Mouse (Mus musculus): ENCODE results near the gene Tmem121. TPM values are rescaled to one million over a fixed set of nuclear protein-coding genes. Genes with fewer than 3 reads are reported as not detected.

Gene Tmem121
- 21.2 and 23.4 TPM in 2 replicates for polyA plus RNA-seq (2015; fragmentation: Nextera tagmentation; extraction: Ambion mirVana)

DNA sequence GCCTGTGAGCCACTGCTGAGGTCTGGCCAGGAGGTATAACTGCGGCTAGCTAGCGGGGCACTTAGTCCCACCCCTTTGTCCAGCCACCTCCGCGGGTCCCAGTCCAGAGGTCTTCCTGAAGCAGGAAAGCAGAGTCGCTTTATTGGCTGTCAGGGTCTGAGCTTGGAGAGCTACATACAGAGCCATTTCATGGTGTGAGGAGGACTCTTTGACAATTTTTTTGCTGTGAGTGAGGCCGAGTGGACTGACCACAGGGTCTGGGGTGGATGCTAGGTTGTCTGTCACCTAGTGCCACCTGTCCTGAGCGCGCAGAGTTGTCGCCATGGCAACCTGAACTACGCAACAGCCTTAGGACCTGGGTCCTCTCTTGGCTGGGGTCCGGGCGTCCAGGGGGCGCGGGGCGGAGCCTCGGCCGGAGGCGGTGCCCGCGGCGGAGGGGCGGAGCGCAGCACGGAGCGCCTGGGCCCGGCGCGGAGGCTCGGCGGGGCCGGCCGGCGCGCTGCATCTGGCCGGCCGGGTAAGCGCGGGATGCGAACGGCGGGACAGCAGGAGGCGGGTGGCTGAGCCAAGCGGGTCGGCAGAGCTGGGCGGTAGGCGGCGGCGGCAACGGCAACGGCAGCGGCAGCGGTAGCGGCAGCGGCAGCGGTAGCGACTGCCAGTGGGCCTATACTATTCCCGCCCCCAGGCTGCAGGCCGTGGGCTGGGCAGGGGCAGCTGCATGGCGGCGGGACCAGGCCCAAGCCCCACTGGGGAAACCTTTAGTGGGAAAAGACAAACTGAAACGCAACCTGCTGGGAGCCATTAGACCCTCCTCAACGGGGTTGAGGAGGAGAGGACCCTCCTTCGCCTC lies at the start of gene Tmem121:
TSS of gene Tmem121 (plus strand) at position 489 of the 850 bp plus-strand sequence.
- Histone ChIP-seq H3K4me1 (peaks cover 28% of the 10 kb centered on the region), H3K4me3 (peak within 1 kb of the TSS; percentile 60), H3K36me3 (peaks cover 27% of the 10 kb centered on the region), H3K9ac (peak within 1 kb of the TSS; percentile 78), H3K27me3 (peaks cover 32% of the 10 kb centered on the region), H3K27ac (no peak within 1 kb of the TSS), H3K4me2 (replicated peaks) (peak within 1 kb of the TSS; percentile 92), H3K9me3 (0 out of 2 replicates have a peak, but pooled peaks cover 4% of the 10 kb centered on the region)
- WGBS, result 3% methylated on average over 50 of the region's 63 CpGs
- ATAC-seq (ENCODE audit: low FRiP score, low read depth), result peak; percentile 74

DNA sequence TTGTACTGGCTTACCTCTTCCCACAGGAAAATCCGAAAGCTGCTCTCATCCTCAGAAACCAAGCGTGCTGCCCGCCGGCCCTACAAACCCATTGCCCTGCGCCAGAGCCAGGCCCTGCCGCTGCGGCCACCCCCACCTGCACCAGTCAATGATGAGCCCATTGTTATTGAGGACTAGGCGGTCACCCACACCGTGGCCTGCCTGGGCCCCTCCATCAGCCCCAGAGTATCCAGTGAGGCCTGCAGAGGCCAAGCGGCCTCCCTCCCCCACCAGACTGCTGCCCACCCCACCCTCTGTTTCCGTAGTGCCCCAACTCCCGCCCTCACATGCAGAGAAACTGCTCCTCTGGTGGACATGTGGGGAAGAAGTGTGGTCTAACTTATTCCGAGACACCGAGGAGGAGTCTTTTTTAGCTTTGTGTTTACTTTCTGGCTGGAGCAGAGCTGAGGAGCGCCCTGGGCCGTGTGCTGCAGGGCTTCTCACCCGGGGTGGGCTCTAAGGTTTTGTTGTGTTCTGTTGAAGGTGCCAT lies 49.2 kb upstream of the Tmem121 start:
- no peak overlapping the region for H3K4me3 ChIP-seq
- H3K4me2 ChIP-seq (replicated peaks), result no peak overlapping the region
- WGBS, result 83% methylated on average over 17 of the region's 17 CpGs
- peaks cover 21% of the 10 kb centered on the region for H3K4me1 ChIP-seq
- H3K27ac ChIP-seq, result no peak overlapping the region
- no peak overlapping the region for H3K9ac ChIP-seq
- peaks cover 16% of the 10 kb centered on the region for H3K27me3 ChIP-seq
- peaks cover 73% of the 10 kb centered on the region for H3K36me3 ChIP-seq
- ATAC-seq (ENCODE audit: low FRiP score, low read depth), result no peak
- no peaks in the 10 kb centered on the region for H3K9me3 ChIP-seq

DNA sequence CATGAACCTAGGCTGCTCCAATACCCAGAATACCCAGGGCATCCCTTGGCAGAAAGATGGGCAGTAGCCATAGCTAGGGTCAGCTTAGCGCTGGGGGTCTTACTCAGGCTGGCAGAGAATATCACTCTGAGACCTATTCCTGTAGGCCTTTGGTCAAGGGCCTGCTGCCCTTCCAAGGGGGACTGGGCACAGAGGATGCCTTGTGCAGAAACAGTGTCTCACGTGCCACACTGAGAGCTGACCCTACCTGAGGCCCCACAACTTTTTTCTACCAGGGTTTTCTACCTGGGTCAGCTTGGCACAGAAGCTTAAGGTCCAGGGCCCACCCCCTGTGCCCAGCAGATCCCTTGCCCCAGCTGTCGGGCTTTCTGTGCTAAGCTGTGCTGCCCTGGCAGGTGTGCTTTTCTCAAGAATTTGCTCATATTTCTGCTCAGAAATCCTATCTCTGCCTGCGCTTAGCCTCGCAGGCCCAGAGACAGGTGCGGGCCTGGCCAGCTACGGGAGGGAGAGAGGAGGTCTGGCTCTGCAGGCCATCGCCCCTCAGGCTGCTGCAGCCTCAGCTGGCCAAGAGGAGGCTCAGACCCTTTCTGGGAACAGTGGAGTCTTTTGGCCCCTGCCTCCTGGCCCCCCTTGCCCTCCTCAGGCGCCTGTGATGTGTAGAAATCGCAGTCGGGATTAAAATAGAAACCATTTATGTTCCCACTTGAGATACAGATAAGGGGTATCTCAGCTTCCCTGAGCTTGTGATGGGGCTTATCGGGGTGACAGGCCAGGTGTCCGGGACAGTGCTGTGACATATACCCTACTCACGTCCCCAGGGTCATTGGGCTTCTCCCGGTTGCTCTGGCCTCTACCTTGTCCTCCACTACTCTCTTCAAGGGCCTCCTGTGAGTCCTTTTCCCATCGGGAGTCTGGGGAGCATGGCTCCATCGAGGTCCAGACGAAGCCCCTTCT lies 48.2 kb upstream of the Tmem121 start:
- WGBS, result 82% methylated on average over 18 of the region's 18 CpGs
- H3K4me3 ChIP-seq, result no peak overlapping the region
- peaks cover 26% of the 10 kb centered on the region for H3K4me1 ChIP-seq
- no peak overlapping the region for H3K4me2 ChIP-seq (replicated peaks)
- H3K9ac ChIP-seq, result no peak overlapping the region
- peaks cover 63% of the 10 kb centered on the region for H3K36me3 ChIP-seq
- H3K27ac ChIP-seq, result no peak overlapping the region
- no peaks in the 10 kb centered on the region for H3K9me3 ChIP-seq
- H3K27me3 ChIP-seq, result peaks cover 26% of the 10 kb centered on the region
- ATAC-seq (ENCODE audit: low FRiP score, low read depth), result no peak

DNA sequence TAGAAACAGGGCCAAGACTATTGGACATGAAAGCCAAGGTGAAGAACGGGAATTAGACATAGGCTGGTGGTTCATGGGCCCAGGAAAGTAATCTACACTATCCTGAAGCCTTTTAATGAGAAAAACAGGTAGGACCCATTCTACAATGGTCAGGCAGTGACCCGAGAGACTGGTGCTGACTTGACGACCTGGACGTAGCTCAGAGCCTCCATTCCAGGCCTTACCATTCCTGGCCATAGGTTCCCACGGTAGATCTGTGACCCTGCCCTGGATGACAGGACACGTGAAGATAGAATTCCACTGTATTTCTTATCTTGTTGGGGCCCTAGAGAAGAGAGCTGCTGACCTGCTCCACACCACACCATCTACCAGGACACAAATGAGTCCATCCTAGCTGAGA lies 47.4 kb upstream of the Tmem121 start:
- Histone ChIP-seq H3K27me3 (peaks cover 34% of the 10 kb centered on the region), H3K4me1 (peaks cover 34% of the 10 kb centered on the region), H3K36me3 (peaks cover 55% of the 10 kb centered on the region), H3K9ac (no peak overlapping the region), H3K9me3 (no peaks in the 10 kb centered on the region), H3K4me3 (no peak overlapping the region), H3K4me2 (replicated peaks) (no peak overlapping the region), H3K27ac (no peak overlapping the region)
- no peak for ATAC-seq (ENCODE audit: low FRiP score, low read depth)
- WGBS, result 68% methylated on average over 6 of the region's 6 CpGs

DNA sequence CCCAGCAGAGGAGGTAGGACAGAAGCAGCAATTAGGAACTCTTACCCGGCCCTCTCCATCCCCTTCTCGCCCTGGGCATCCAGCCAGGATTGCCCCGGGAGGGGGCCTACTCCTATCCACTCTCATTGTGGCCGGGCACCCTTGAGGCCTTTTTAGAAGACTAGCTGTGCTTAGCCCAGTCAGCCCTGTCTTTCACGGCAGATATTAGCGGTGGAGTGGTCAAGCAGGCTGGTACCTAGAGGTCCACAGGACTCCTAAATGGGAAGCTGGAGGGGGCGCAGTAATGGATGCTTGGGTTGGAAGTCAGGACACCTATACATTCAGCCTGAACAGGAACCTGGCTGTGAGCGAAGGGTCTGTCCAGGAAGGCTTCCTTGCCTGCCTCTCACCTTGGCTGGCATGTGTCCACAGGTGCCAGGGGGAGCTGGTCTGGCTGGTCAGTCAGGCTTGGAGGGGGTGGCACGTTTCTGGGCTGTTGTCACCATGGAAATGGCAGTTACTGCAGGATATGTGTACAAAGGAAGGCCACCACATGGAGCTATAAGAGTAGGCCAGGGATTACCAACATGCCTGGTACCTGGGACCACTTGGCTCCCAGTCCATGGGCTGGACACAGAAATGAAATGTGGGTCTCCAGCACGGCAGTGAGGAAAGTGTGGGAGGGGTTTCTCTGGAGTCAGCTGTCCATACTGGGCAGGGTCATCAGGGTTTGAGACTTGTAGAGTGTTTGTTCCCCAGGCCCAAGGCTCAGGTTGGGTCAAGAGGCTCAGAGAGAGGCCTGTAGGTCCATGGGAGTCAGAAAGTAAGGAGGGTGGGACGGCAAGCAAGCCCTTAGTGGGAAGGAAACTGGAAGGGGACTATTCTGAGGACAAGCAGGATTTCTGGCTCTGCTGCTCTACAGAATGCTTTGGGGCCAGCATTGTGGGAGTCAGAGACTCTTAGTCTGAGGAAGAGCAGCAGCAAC lies 46.5 kb upstream of the Tmem121 start:
- no peak for ATAC-seq (ENCODE audit: low FRiP score, low read depth)
- Histone ChIP-seq H3K27ac (0 out of 2 replicates have a peak overlapping the region, but pooled peaks have one; percentile 58), H3K9ac (peak overlapping the region; percentile 51; the same call in 1 of the 2 replicates), H3K27me3 (peaks cover 43% of the 10 kb centered on the region), H3K4me1 (peaks cover 34% of the 10 kb centered on the region), H3K4me2 (replicated peaks) (peak overlapping the region; percentile 84), H3K9me3 (no peaks in the 10 kb centered on the region), H3K36me3 (peaks cover 46% of the 10 kb centered on the region), H3K4me3 (peak overlapping the region; percentile 54)
- 46% methylated on average over 11 of the region's 11 CpGs for WGBS

DNA sequence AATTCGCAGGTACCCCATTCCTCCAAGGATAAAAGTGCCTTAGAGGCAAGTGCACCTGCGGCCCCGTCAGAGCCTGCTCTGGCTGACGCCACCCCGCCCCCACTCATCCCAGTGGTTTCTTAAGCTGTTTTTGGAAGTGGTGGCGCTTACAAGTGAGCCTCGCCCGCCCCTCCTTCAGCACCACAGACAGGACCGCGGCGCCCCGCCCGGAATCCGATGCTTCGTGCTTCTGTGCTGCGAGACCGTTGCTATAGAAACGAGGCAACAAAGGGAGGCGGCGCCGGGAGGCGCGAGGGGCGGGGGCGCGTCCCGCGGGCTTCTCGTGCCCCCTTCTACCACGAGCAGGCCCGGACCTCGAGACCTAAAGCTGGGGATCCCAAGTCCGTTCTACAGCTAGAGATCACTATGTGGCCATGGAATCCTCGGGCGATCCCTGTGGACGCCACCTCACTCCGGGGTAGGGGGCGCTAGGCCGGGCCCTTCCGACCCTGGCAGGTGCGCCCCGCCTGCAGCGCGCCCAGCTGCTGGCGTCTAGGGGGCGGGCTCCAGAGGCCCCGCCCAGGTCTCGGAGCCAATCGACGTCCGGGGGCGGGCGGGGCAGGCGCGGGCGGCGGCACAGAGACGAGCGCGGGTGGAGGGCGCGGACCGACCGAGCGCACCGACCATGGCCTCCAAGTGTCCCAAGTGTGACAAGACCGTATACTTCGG lies 45.7 kb upstream of the Tmem121 start, which contains the start of gene Crip2:
TSS of gene Crip2 (plus strand) at position 329 of the 708 bp plus-strand sequence.
- Histone ChIP-seq H3K4me1 (peaks cover 34% of the 10 kb centered on the region), H3K36me3 (peaks cover 38% of the 10 kb centered on the region), H3K27ac (0 out of 2 replicates have a peak within 1 kb of the TSS, but pooled peaks have one; percentile 58), H3K4me3 (peak within 1 kb of the TSS; percentile 54), H3K4me2 (replicated peaks) (peak within 1 kb of the TSS; percentile 84), H3K9ac (peak within 1 kb of the TSS; percentile 51), H3K27me3 (peaks cover 51% of the 10 kb centered on the region), H3K9me3 (no peaks in the 10 kb centered on the region)
- ATAC-seq (ENCODE audit: low FRiP score, low read depth), result peak; percentile 83
- WGBS, result under 1% methylated on average over 68 of the region's 68 CpGs

DNA sequence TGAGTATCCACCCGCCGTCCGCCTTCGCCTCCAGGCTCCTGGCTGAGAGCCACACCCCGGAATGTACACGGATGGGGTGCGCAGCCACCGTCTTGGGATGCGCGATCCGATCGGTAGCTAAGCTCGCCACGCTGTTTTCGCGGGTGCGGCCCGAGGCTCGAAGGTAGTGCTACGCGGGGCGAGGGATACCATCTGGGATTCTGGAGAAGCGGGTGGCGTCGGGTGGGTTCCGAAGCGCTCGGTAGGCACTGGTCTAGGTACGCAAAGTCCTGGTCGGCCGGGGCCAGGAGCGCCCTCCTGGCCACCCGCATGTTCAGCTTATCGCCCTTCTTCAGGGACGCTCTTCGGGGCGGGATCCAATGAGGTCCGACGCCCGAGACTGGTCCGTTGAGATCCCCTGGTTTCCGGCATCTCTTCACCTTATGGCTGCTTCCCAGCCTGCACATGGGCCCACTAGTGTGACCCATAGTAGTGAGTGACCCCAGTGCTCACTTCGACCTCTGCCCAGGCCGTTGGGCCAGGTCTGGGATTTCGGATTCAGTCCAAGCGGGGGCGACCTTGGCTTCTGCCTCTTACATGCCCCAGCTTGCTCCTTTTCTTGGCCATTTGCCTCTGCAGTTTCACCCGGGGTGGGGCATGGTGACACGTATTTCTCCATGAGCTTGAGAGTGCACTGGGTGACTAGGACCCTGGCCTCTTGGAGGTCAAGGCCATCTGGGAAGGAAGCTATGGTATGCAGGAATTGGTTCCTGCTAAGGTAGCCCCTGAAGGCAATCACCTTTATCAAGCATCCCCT lies 44.9 kb upstream of the Tmem121 start:
- peaks cover 34% of the 10 kb centered on the region for H3K4me1 ChIP-seq
- peaks cover 57% of the 10 kb centered on the region for H3K27me3 ChIP-seq
- peak overlapping the region; percentile 54 for H3K4me3 ChIP-seq
- H3K9ac ChIP-seq, result peak overlapping the region; percentile 51
- WGBS, result 3% methylated on average over 48 of the region's 49 CpGs
- peaks cover 30% of the 10 kb centered on the region for H3K36me3 ChIP-seq
- H3K9me3 ChIP-seq, result no peaks in the 10 kb centered on the region
- H3K27ac ChIP-seq, result no peak overlapping the region
- peak overlapping the region; percentile 84 for H3K4me2 ChIP-seq (replicated peaks)
- peak; percentile 9; the same call in 1 of the 2 replicates for ATAC-seq (ENCODE audit: low FRiP score, low read depth)

DNA sequence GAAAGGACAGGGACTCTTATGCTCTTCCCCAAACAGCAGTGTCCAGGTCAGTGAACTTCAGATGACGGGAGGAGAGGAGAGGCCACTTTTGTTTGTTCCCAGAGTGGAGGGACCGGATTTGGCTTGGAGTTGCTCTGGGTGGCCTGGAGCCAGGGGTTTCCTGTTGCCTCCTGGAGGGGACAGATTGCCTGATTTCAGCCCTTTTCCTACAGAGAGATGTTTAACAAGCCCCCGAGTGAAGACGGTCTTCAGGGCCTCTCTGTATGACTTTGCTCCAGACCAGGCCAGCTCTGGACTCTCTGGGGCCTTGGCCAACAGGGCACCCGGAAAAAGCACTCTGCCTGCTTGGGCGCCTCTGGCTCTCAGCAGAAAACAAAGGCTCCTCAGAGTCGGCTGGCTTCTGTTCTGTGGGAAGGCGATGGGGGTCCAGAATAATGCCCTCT lies 44.2 kb upstream of the Tmem121 start:
- Histone ChIP-seq H3K27me3 (peaks cover 64% of the 10 kb centered on the region), H3K4me3 (peak overlapping the region; percentile 54), H3K36me3 (peaks cover 23% of the 10 kb centered on the region), H3K9ac (no peak overlapping the region), H3K4me1 (peaks cover 39% of the 10 kb centered on the region), H3K27ac (peak overlapping the region; percentile 44; the same call in 1 of the 2 replicates), H3K4me2 (replicated peaks) (peak overlapping the region; percentile 84), H3K9me3 (no peaks in the 10 kb centered on the region)
- ATAC-seq (ENCODE audit: low FRiP score, low read depth), result no peak
- WGBS, result 63% methylated on average over 8 of the region's 8 CpGs

DNA sequence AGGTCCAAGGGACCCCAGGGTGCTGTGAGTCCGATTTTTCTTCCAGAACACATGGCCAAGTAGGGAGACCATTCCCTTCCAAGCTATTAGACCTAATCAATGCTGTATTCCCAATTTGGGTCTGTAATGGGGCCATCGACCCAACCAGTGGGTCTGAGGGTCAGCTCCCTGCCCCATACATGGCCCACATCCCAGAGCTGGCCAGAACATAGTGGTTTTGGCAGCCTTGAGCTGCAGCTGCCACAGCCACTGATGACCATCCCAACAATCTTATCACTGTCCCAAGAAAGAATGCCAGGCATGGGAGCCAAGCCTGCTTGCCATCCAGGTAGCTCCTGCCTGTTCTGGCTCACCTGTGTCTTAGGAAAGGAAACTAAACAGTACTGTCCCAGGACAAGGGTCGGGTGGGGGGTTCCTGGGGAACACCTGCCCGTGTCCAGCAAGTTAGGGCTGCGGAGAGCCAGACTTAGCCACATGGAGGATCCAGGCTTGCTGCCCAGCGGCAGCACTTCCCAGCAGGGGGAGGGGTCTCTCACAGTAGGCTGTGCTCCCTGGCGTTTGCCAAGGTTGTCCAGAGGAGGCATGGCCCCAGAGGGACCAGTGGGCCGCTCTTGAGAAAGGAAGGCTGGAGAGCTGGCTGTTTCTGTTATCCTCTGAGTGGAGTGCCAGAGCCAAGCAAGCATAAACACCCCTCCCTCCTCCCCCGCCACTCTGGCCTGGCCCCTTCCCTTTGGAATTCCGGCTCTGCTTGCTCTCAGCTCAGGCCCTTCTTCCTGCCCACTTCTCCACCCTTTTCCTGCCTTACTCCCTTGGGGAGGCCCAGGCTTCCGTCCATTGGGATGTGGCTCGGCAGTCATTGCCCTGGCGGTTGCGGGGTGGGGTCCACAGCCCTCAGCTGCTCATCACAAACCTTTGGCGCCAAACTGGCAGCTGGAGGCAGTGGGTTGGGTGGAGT lies 43.4 kb upstream of the Tmem121 start:
- peak overlapping the region; percentile 44; the same call in 1 of the 2 replicates for H3K27ac ChIP-seq
- no peaks in the 10 kb centered on the region for H3K9me3 ChIP-seq
- H3K36me3 ChIP-seq, result peaks cover 15% of the 10 kb centered on the region
- H3K9ac ChIP-seq, result peak overlapping the region; percentile 45; the same call in 1 of the 2 replicates
- WGBS, result 17% methylated on average over 15 of the region's 15 CpGs
- peak overlapping the region; percentile 84 for H3K4me2 ChIP-seq (replicated peaks)
- no peak for ATAC-seq (ENCODE audit: low FRiP score, low read depth)
- peaks cover 71% of the 10 kb centered on the region for H3K27me3 ChIP-seq
- peaks cover 41% of the 10 kb centered on the region for H3K4me1 ChIP-seq
- peak overlapping the region; percentile 54 for H3K4me3 ChIP-seq

Measured in limb, embryonic 13.5 days (tissue).